Comparison of ENCODE assay signal across 8 mouse cellular contexts in the genomic region with DNA sequence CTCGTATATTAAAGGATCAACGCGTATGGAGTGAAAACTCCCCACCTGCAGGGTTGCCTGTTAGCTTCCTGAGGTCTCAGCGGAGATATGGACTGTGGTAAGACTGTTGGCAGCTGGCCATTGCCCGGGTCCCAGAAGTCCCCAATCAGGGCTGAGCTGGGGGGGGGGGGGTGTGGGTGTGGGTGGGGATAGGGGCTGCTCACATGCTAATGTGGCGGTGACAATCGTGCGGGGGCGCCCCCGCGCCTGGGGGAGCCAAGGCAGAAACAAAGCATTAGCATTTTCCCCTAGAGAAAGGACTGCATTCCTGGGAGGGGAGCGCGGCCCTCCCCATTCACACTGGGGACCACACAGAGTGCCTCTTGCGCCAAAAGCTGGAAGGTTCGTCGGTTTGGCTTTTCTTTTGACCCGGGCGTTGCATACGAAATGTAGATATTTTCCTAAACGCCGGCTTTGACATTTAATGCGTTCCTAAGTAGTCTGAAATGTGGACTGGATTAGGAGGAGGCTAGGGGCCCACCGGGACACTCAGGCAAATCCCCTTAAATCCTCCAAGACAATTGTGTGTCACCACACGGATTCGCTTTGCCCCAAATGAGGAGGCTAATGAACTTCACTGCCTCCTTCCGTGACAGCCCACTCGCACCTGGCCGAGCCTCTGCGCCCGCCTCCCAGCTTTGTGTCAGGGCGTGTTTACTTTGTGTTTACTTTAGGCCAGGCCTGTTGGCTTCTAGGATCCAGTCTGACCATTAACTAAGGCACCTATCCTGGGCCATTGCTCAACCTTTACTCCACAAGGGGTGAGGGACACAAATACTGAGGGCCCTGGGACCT. TPM values are rescaled to one million over a fixed set of nuclear protein-coding genes. Genes with fewer than 3 reads are reported as not detected.
DNase-seq lines count a peak whose midpoint lies in the region; ATAC-seq and TF ChIP-seq lines count a peak whose summit lies in the region.

No protein-coding gene starts in this region.

- no peaks in the 10 kb centered on the region for H3K9me3 ChIP-seq in forebrain, embryonic 10.5 days
- no peaks in the 10 kb centered on the region for H3K9me3 ChIP-seq in lung, postnatal 0 days (ENCODE audit: low read length)
- no peaks in the 10 kb centered on the region for H3K9me3 ChIP-seq in stomach, postnatal 0 days (ENCODE audit: control insufficient read depth, low read length)

- H3K36me3 ChIP-seq in forebrain, embryonic 10.5 days (replicated peaks), result peaks cover 39% of the 10 kb centered on the region
- H3K36me3 ChIP-seq in kidney, adult 2 months (ENCODE audit: control insufficient read depth, insufficient read depth, low read length), result no peaks in the 10 kb centered on the region; the same call in 1 of the 2 replicates
- peaks cover 13% of the 10 kb centered on the region; the same call in 1 of the 2 replicates for H3K36me3 ChIP-seq in lung, postnatal 0 days (ENCODE audit: insufficient read depth, low read length)
- H3K36me3 ChIP-seq in stomach, postnatal 0 days (ENCODE audit: control insufficient read depth, insufficient read depth, low read length), result no peaks in the 10 kb centered on the region

- TF ChIP-seq CTCF in kidney, adult 2 months (conservative IDR thresholded peaks at IDR 0.05; ENCODE audit: insufficient read depth, insufficient read length, low read depth, low read length), result no peak
- TF ChIP-seq CTCF in lung, postnatal 0 days (IDR thresholded peaks at IDR 0.05), result no peak
- no peak for TF ChIP-seq CTCF in stomach, postnatal 0 days (IDR thresholded peaks at IDR 0.05; ENCODE audit: low read depth)

- ATAC-seq in lung, postnatal 0 days, result peak; percentile 66
- peak; percentile 92 for ATAC-seq in stomach, postnatal 0 days (ENCODE audit: low FRiP score, low TSS enrichment)

- peaks cover 7% of the 10 kb centered on the region; the same call in 1 of the 2 replicates for H3K27me3 ChIP-seq in forebrain, embryonic 10.5 days (ENCODE audit: poor library complexity, severe bottlenecking)
- H3K27me3 ChIP-seq in kidney, adult 2 months (replicated peaks; ENCODE audit: control insufficient read depth, insufficient read depth, low read length), result no peaks in the 10 kb centered on the region
- no peaks in the 10 kb centered on the region for H3K27me3 ChIP-seq in lung, postnatal 0 days (replicated peaks; ENCODE audit: insufficient read depth, low read length)
- H3K27me3 ChIP-seq in stomach, postnatal 0 days (ENCODE audit: control insufficient read depth, insufficient read depth, low read length), result no peaks in the 10 kb centered on the region

- peak overlapping the region; percentile 36; the same call in 1 of the 2 replicates for H3K9ac ChIP-seq in lung, postnatal 0 days (replicated peaks; ENCODE audit: low read depth)
- peak overlapping the region; percentile 50 for H3K9ac ChIP-seq in stomach, postnatal 0 days (ENCODE audit: low read length)

- peak overlapping the region; percentile 53 for H3K4me3 ChIP-seq in forebrain, embryonic 10.5 days
- H3K4me3 ChIP-seq in kidney, adult 2 months (ENCODE audit: insufficient read depth, low read depth, low read length), result peak overlapping the region; percentile 68; the same call in 1 of the 2 replicates
- peak overlapping the region; percentile 40 for H3K4me3 ChIP-seq in lung, postnatal 0 days (ENCODE audit: low read depth, low read length)
- H3K4me3 ChIP-seq in stomach, postnatal 0 days (ENCODE audit: low read depth, low read length), result peak overlapping the region; percentile 46

- peak overlapping the region; percentile 83 for H3K4me2 ChIP-seq in lung, postnatal 0 days (replicated peaks; ENCODE audit: low read depth, low read length)
- peak overlapping the region; percentile 84 for H3K4me2 ChIP-seq in stomach, postnatal 0 days (replicated peaks; ENCODE audit: low read depth)

- TF ChIP-seq EP300 in lung, postnatal 0 days (IDR thresholded peaks at IDR 0.05), result no peak
- TF ChIP-seq EP300 in stomach, postnatal 0 days (optimal IDR thresholded peaks at IDR 0.05), result no peak

- WGBS in forebrain, embryonic 10.5 days, result 2% methylated on average over 31 of the region's 31 CpGs
- 17% methylated on average over 31 of the region's 31 CpGs for whole genome bisulfite sequencing in kidney, adult 2 months
- 7% methylated on average over 31 of the region's 31 CpGs for WGBS in lung, postnatal 0 days
- WGBS in stomach, postnatal 0 days, result 9% methylated on average over 31 of the region's 31 CpGs

- peaks cover 15% of the 10 kb centered on the region for H3K4me1 ChIP-seq in forebrain, embryonic 10.5 days
- no peaks in the 10 kb centered on the region for H3K4me1 ChIP-seq in kidney, adult 2 months (ENCODE audit: control insufficient read depth, insufficient read depth, low read length)
- no peaks in the 10 kb centered on the region for H3K4me1 ChIP-seq in lung, postnatal 0 days (ENCODE audit: insufficient read depth, low read depth, low read length)
- no peaks in the 10 kb centered on the region for H3K4me1 ChIP-seq in stomach, postnatal 0 days (replicated peaks; ENCODE audit: control insufficient read depth, insufficient read depth)

- no peak for TF ChIP-seq POLR2A in kidney, adult 2 months (IDR thresholded peaks at IDR 0.05; ENCODE audit: low read depth, low read length)

- peak overlapping the region; percentile 84 for H3K27ac ChIP-seq in forebrain, embryonic 10.5 days
- no peak overlapping the region for H3K27ac ChIP-seq in kidney, adult 2 months (ENCODE audit: insufficient read depth, low read depth, low read length)
- peak overlapping the region; percentile 39 for H3K27ac ChIP-seq in lung, postnatal 0 days (ENCODE audit: low read length)
- H3K27ac ChIP-seq in stomach, postnatal 0 days (replicated peaks), result peak overlapping the region; percentile 78

- peak; percentile 44 for DNase-seq in right cerebral cortex, postnatal 4 days
- DNase-seq in right cerebral cortex, adult 2 months (ENCODE audit: low spot score in 2 of 2), result no peak
- peak; percentile 72 for DNase-seq in forebrain, embryonic 10.5 days (ENCODE audit: extremely low spot score, low spot score)
- peak; percentile 43 for DNase-seq in kidney, adult 2 months
- peak; percentile 61 for DNase-seq in lung, postnatal 0 days (ENCODE audit: low spot score)
- DNase-seq in stomach, postnatal 0 days (ENCODE audit: low spot score), result peak; percentile 83
- DNase-seq in right cerebral cortex, adult 18-20 months, result no peak
- no peak for DNase-seq in thymus, postnatal 14 days

RNA-seq across cellular contexts. Expression of gene Trim71, which starts 20.2 kb away (rescaled TPM):
- 5.9 and 6.5 TPM in 2 replicates for polyA plus RNA-seq in forebrain, embryonic 10.5 days (2016; fragmentation: Nextera tagmentation; extraction: Ambion mirVana)
- 0.01 and 0.05 TPM in 2 replicates for polyA plus RNA-seq in kidney, adult 2 months (2012; rRNA removed)
- polyA plus RNA-seq in lung, postnatal 0 days (2015; fragmentation: Nextera tagmentation; extraction: Ambion mirVana), result 0.30 and 0.32 TPM in 2 replicates
- polyA plus RNA-seq in stomach, postnatal 0 days (2015; fragmentation: Nextera tagmentation; extraction: Ambion mirVana), result 0.47 and 0.51 TPM in 2 replicates

RNA-seq across cellular contexts. Expression of gene Cnot10, which starts 55.6 kb away (rescaled TPM):
- 73.7 and 74.4 TPM in 2 replicates for polyA plus RNA-seq in forebrain, embryonic 10.5 days (2016; fragmentation: Nextera tagmentation; extraction: Ambion mirVana)
- 21.9 and 24.0 TPM in 2 replicates for polyA plus RNA-seq in kidney, adult 2 months (2012; rRNA removed)
- 30.8 and 34.1 TPM in 2 replicates for polyA plus RNA-seq in lung, postnatal 0 days (2015; fragmentation: Nextera tagmentation; extraction: Ambion mirVana)
- polyA plus RNA-seq in stomach, postnatal 0 days (2015; fragmentation: Nextera tagmentation; extraction: Ambion mirVana), result 24.4 and 26.4 TPM in 2 replicates

Comparison
In these comparisons a context has a peak if more than half of its experiments do, and no peak if none do; other contexts are left out.
1. DNase-seq: peak in right cerebral cortex, postnatal 4 days (single experiment), forebrain, embryonic 10.5 days (single experiment), kidney, adult 2 months (single experiment), lung, postnatal 0 days (single experiment) and stomach, postnatal 0 days (single experiment); none in right cerebral cortex, adult 2 months (0 of 2), right cerebral cortex, adult 18-20 months (single experiment) and thymus, postnatal 14 days (single experiment).
2. Peak in every context shown above with its lines, with median percentiles within 50 percentile points of each other: H3K4me3 ChIP-seq.